In genomic region chr5:149514087-149514671, GRCm38 (mm10) we compare ENCODE assay signal across 8 mouse cellular contexts. TPM values are rescaled to one million over a fixed set of nuclear protein-coding genes. Genes with fewer than 3 reads are reported as not detected.
DNase-seq lines count a peak whose midpoint lies in the region; ATAC-seq and TF ChIP-seq lines count a peak whose summit lies in the region.

No protein-coding gene starts in this region.

- DNase-seq in cerebellum, adult 2 months: no peak
- DNase-seq in cerebellum, adult 11-12 months: no peak
- peak; percentile 73 for DNase-seq in embryo, embryonic 10.5 days (ENCODE audit: low spot score)
- DNase-seq in heart, adult 18-20 months: peak; percentile 42
- peak; percentile 15 for DNase-seq in lung, adult 2 months
- DNase-seq in retina, embryonic 14.5 days (ENCODE audit: low spot score): peak; percentile 56
- no peak for DNase-seq in cerebellum, adult 18-20 months

- peak overlapping the region; percentile 13; the same call in 1 of the 2 replicates for H3K27ac ChIP-seq in cerebellum, adult 2 months (ENCODE audit: insufficient read depth, low read length)
- H3K27ac ChIP-seq in intestine, embryonic 15.5 days: peak overlapping the region; percentile 64

- peaks cover 3% of the 10 kb centered on the region; the same call in 1 of the 2 replicates for H3K4me1 ChIP-seq in cerebellum, adult 2 months (ENCODE audit: control insufficient read depth, insufficient read depth, low read length)
- peaks cover 6% of the 10 kb centered on the region; the same call in 1 of the 2 replicates for H3K4me1 ChIP-seq in intestine, embryonic 15.5 days (replicated peaks)
- H3K4me1 ChIP-seq in lung, adult 2 months (ENCODE audit: control insufficient read depth, insufficient read depth, low read length): peaks cover 4% of the 10 kb centered on the region

- no peaks in the 10 kb centered on the region for H3K9me3 ChIP-seq in intestine, embryonic 15.5 days

- peak overlapping the region; percentile 41 for H3K4me2 ChIP-seq in intestine, embryonic 15.5 days (replicated peaks)

- peak; percentile 87 for ATAC-seq in intestine, embryonic 15.5 days

- no peak for TF ChIP-seq POLR2A in cerebellum, adult 2 months (IDR thresholded peaks at IDR 0.05; ENCODE audit: borderline replicate concordance, insufficient read depth, low read length)
- no peak for TF ChIP-seq POLR2A in lung, adult 2 months (IDR thresholded peaks at IDR 0.05; ENCODE audit: borderline replicate concordance, extremely low read depth, low read depth, low read length)

- TF ChIP-seq CTCF in cerebellum, adult 2 months (IDR thresholded peaks at IDR 0.05; ENCODE audit: borderline replicate concordance, insufficient read depth, low read depth, low read length): no peak
- TF ChIP-seq CTCF in lung, adult 2 months (IDR thresholded peaks at IDR 0.05; ENCODE audit: insufficient read depth, low read length): no peak

- H3K9ac ChIP-seq in intestine, embryonic 15.5 days: no peak overlapping the region

- H3K36me3 ChIP-seq in intestine, embryonic 15.5 days: no peaks in the 10 kb centered on the region

- no peaks in the 10 kb centered on the region; the same call in 1 of the 2 replicates for H3K27me3 ChIP-seq in cerebellum, adult 2 months (ENCODE audit: control insufficient read depth, insufficient read depth, low read length)
- no peaks in the 10 kb centered on the region for H3K27me3 ChIP-seq in intestine, embryonic 15.5 days (replicated peaks)

- 31% methylated on average over 14 of the region's 14 CpGs for WGBS in cerebellum, adult 2 months
- 21% methylated on average over 14 of the region's 14 CpGs for WGBS in intestine, embryonic 15.5 days
- 6% methylated on average over 14 of the region's 14 CpGs for WGBS in lung, adult 2 months

- H3K4me3 ChIP-seq in cerebellum, adult 2 months (replicated peaks; ENCODE audit: insufficient read depth, low read depth, low read length): no peak overlapping the region
- H3K4me3 ChIP-seq in intestine, embryonic 15.5 days (replicated peaks): no peak overlapping the region
- no peak overlapping the region for H3K4me3 ChIP-seq in lung, adult 2 months (replicated peaks; ENCODE audit: extremely low read depth, low read depth, low read length)

RNA-seq across cellular contexts. Expression of gene Wdr95, which starts 14.3 kb away (rescaled TPM):
- polyA plus RNA-seq in cerebellum, adult 2 months (2012; rRNA removed): 0.24 and 0.29 TPM in 2 replicates
- total RNA-seq in heart, adult 18-20 months (2021): not detected
- polyA plus RNA-seq in intestine, embryonic 15.5 days (2015; fragmentation: Nextera tagmentation; extraction: Ambion mirVana): not detected in 2 replicates
- polyA plus RNA-seq in lung, adult 2 months (2012; rRNA removed): 0.89 and 1.9 TPM in 2 replicates

Comparison
In these comparisons a context has a peak if more than half of its experiments do, and no peak if none do; other contexts are left out.
1. DNase-seq: peak in embryo, embryonic 10.5 days (single experiment), heart, adult 18-20 months (2 of 2), lung, adult 2 months (single experiment) and retina, embryonic 14.5 days (single experiment); none in cerebellum, adult 2 months (0 of 2), cerebellum, adult 11-12 months (single experiment) and cerebellum, adult 18-20 months (0 of 2).